Mouse (Mus musculus): Measurements from ENCODE around the gene Prep.

DNA sequence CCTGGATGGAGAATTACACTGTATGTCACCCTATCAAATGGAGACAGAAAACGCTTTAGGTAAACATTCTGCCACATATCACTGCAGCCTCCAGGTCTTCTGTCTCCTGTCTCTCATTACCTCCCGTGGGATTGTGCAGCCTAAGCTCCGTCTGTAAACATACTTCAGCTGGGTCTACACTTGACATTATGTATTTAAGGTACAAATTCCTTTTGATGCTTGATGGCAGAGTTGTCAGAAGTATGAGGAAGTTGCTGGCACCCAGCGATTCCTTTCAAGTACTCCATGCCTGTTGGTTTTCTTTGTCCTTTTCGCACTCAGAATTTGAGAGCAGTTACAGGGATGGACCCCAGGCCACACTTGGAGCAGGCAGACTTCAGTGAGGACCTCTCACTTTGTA, 12.8 kb downstream of the Prep start:
- TF ChIP-seq CTCF (conservative IDR thresholded peaks at IDR 0.05; ENCODE audit: insufficient read depth, insufficient read length, low read depth, low read length) (no peak), POLR2A (IDR thresholded peaks at IDR 0.05; ENCODE audit: low read depth, low read length) (no peak)
